Mouse (Mus musculus) MEL-GATA-1-ER (cell line): ENCODE results near the gene Bcl2l11.

Experiments
- DNase-seq: peaks from one replicate; pipeline ENCODE4 v3.0.0-alpha.2; 2012; ENCODE audit warnings: low read depth; ENCODE audit errors: extremely low read depth

Bcl2l11 gene

GRCm38 (mm10) chr2:128111537-128111936, 14.3 kb upstream of the Bcl2l11 start:
- no peak for DNase-seq

GRCm38 (mm10) chr2:128114621-128115020, 11.2 kb upstream of the Bcl2l11 start:
- no peak for DNase-seq

GRCm38 (mm10) chr2:128115579-128115978, 10.3 kb upstream of the Bcl2l11 start:
- no peak for DNase-seq

GRCm38 (mm10) chr2:128117605-128118004, 8.2 kb upstream of the Bcl2l11 start:
- DNase-seq: no peak

- DNase-seq: no peak
Measured at GRCm38 (mm10) chr2:128118971-128119370, 6.9 kb upstream of the Bcl2l11 start.

DNA sequence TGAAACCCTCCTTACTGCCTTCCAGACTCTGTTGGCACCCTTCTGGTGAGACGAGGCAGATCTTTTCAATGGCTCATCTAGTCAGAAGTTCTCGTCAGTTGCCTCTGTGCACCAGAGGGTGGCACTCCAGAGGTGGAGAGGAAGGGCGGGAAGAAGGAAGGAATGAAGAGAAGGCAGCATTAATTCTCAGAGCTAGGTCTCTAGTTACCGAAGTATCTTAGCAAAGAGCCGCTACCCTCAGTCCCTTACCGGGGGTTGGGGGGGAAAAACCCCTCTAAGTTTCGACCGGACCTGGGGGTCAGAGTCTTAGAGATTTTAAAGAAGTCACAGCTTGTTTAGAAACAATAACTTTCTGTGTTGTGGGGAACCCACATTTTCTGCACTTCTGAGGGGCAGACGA, 3.3 kb upstream of the Bcl2l11 start:
- DNase-seq: peak; percentile 44

GRCm38 (mm10) chr2:128122891-128123771, 2.7 kb upstream of the Bcl2l11 start:
- no peak for DNase-seq

DNA sequence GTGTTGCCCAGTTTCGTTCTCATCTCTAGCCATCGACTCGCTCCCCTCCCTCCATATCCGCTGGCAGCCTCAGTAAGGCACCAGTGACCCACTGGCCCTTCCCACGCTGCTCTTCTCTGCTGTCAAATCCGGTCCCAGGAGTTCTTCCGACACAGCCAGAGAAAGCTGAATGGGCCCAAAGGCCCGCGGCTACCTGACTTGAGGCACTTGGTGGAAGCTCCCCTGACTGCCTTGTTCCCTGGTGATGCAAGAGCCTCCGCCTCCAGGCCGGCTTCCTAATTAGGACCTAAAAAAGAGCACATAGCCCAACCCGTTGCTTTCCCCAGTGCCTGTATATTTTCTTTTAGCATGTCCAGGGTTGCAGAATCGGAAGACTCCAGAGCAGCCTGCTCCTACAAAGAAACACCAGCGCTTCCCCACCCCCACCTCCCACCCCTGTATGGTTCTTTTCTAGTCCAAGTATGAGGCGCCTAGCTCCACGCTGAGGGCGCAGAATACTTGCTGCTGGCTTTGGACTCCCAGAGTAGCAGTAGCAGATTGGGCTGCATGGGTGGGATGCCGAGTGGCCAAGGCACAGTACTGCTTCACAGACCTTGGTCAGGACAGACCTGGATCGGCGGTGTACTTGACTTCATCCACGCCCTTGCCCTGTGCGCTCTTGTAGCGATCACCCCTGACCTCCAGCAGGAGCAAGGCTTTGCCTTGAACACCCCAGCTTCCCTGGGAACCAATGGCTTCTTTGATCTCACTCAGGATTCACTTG, 1.7 kb upstream of the Bcl2l11 start:
- DNase-seq: no peak

DNA sequence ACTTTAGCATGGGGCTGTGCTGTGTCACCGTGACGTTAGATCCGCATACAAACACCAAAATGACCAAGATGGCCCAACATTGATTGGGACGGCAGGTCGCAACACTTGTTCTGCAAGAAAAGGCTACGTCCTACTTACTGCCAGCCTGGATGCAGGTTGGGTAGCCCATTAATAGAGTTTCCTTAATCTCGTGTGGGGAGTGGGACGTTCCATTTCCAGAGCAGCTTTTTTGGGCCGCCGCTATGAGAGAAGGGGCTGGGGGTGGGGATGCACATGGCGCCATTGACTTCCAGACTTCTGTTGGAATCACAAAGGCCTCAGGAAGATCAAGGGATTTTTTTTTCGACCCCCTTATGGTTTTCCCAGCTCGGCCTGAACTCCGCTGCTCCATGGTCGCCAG, 1.1 kb upstream of the Bcl2l11 start:
- no peak for DNase-seq

GRCm38 (mm10) chr2:128126591-128127051, 783 bp downstream of the Bcl2l11 start:
- peak; percentile 29 for DNase-seq

DNA sequence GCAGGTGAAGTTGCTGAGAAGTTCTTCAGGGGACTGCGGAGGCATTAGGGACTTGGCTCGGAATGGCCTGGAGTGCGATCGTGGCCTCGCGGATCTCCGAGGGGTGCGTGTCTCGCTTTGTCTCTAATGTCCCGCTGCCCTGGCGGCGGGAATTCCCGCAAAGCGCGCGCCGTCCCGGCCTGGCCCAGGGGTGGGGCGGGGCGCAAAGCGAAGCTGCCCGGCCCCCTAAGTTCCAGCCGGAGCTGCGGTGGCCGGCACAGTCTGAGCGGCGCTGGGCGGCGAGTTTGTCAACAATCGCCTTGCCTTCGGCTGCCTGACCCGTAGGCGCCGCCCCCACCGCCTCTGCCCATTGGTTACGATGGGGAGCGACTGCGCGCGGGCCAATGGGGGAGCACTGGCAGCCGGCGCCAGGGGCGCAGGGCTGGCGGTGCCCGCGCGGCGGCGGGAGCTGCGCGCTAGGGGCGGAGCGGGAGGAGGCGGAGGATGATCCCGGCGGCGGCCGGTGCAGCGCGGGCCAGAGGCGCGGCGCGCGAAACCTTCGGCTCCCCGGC, 1.4 kb downstream of the Bcl2l11 start:
- peak; percentile 68 for DNase-seq

DNA sequence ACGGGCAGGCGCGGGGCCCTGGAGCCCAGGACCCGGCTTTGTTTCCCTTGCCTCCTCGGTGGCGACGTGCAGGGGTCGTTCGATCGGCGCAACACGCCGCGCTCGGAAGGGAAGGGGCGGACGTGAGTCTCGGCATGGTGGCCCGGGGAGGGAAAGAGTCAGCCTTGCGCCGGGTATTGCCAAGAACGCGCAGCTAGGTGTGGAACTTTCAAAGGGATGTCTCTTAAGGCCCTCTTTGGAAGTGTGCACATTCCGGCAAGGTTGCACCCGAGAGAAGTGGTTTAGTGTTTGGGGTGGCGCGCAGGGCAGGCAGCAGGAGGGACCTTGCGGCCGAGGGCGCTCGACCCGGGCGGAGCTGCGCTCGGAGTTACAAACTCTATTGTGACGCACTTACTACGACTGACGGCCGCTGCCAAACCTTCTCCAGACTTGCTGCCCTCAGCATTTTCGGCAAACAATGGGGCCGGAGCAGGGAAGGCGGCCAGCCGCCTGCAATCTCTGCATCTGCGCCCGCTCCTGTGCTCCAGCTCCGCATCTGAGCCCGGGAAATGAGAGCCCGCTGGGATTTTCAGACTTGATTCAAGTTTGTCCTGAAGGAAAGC, 2.0 kb downstream of the Bcl2l11 start:
- peak; percentile 29 for DNase-seq

DNA sequence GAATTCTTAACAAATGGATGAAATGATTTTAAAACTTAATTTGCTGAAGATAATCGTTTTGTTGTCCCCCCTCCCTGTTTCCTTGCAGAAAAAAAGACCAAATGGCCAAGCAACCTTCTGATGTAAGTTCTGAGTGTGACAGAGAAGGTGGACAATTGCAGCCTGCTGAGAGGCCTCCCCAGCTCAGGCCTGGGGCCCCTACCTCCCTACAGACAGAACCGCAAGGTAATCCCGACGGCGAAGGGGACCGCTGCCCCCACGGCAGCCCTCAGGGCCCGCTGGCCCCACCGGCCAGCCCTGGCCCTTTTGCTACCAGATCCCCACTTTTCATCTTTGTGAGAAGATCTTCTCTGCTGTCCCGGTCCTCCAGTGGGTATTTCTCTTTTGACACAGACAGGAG, 2.7 kb downstream of the Bcl2l11 start:
- DNase-seq: no peak

- DNase-seq: no peak
Measured at GRCm38 (mm10) chr2:128131503-128131902, 5.7 kb downstream of the Bcl2l11 start.

DNA sequence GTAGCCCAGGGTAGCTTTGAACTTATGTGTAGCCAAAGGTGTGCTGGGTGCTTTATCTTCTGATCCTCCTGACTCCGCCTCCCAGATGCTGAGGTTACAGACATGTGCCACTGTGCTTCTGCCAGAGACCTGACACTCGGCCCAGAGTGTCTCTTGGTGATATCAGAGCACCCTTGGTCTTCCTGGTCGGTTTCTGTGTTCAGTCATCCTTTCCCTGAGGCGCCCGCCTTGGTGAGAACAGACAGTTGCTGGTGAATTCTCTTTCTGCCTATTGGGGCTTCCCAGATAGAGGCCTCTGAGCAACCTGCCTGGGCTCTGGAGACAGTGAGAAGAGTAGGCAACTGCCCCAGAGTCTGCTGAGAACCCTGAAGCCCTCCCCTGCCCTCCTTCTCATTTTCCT, 6.8 kb downstream of the Bcl2l11 start:
- no peak for DNase-seq

GRCm38 (mm10) chr2:128133865-128134264, 8.0 kb downstream of the Bcl2l11 start:
- DNase-seq: no peak

GRCm38 (mm10) chr2:128134474-128134873, 8.6 kb downstream of the Bcl2l11 start:
- DNase-seq: no peak

DNA sequence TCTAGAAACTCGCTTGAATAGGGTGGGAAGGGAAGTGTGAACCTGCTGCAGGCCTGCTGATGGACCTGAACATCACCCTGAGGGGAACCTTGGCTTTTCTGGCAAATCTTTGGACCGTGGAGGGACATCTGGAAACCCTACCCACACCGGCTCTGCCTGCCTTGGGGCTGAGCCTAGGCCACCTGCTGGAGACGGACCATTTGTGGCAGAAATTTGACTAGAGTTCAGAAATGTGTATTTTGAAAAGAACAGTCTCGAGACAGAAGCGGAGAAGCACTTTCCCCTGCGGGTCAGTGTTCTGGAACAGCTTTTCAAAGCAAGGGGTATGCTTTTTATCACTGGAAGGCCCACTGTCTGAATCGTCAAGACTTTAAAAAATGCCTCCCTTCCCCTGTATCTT, 9.1 kb downstream of the Bcl2l11 start:
- no peak for DNase-seq

DNA sequence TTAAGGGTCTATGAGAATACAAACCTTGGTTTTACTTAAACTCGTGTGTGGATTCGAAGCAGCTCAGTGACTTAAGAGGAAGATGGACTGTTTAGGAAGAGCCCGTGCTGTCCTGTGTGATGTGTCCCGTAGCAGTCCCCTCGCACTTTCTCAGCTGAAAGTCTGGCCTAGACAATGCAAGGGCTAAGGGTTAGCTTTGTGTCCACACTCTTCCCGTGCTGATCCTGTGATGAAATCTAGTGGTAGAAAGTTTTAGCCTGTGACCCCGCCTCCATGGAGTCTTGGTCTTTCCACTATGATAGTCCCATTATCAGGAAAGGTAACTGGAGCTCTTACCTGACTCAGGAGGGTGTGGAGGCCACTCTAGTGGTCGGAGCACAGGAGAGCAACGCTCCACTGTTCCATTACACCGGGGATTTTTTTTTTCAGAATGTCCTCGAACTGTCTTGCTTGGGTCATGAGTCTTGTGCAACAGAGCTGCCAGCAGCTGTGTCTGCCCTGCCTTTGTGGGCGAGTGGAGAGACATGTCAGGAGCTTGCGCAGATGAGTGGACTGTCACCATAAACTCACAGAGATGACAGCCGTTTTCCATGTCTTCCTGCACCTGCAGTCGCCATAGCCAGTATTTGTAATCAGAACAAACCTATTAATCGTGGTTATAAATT, 11.1 kb downstream of the Bcl2l11 start:
- no peak for DNase-seq

GRCm38 (mm10) chr2:128137480-128138276, 11.8 kb downstream of the Bcl2l11 start:
- DNase-seq: no peak
